Comparison of ENCODE assay signal across 8 mouse cellular contexts in the genomic region with DNA sequence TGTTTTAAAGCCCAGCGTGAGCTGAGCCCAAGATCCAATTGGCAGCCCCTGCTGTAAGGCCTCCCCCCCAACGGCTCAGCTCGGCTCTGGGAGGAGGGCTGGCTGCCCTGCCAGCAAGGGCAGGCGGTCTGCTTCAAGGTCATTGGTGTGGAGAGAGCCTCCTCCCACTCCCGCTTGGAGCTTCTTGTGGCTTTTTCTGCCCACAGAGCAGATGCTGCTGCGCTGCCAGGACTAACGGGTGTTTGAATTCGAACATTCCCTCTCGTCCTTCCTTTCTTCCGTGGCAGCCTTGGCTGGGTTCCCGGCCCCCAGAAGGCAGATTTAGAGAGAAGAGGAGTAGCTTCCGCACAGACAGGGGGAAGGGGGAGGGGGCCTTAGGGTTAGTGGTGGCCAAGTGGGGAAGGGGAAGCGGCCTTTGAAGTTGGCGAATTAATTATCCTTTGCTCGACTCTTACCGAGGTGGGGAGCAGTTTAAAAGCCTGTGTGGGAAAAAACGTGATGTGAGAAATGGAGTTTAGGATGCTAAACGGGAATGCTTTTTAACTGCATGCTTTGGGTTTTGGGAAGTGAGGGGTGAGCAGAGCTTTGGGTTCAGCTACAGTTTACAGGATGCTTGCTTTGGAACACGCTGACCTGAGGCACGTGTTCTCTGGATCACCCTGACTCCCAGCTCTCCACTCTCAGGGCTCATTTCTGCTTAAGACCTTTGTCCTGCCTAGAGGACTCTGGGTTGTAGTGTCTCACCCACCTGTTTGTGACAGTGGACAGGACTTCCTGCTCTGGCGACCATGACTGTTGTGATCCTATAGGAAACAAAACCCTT.
DNase-seq lines count a peak whose midpoint lies in the region; ATAC-seq and TF ChIP-seq lines count a peak whose summit lies in the region.

No protein-coding gene starts in this region.

- peak; percentile 7 for DNase-seq in kidney, adult 2 months
- DNase-seq in kidney, adult 11 months = no peak
- DNase-seq in gastrocnemius, postnatal 25 days = peak; percentile 20
- DNase-seq in telencephalon, adult 2 months (ENCODE audit: low read depth, low spot score) = peak; percentile 89

- H3K4me2 ChIP-seq in intestine, postnatal 0 days (replicated peaks; ENCODE audit: low read depth) = peak overlapping the region; percentile 28; the same call in 1 of the 2 replicates
- H3K4me2 ChIP-seq in limb, embryonic 13.5 days (replicated peaks) = peak overlapping the region; percentile 61
- peak overlapping the region; percentile 33 for H3K4me2 ChIP-seq in midbrain, embryonic 16.5 days (ENCODE audit: low read length)

- no peak for TF ChIP-seq CTCF in kidney, adult 2 months (conservative IDR thresholded peaks at IDR 0.05; ENCODE audit: insufficient read depth, insufficient read length, low read depth, low read length)
- no peak for TF ChIP-seq CTCF in intestine, postnatal 0 days (IDR thresholded peaks at IDR 0.05; ENCODE audit: low read depth)

- H3K36me3 ChIP-seq in kidney, adult 2 months (ENCODE audit: control insufficient read depth, insufficient read depth, low read length) = no peaks in the 10 kb centered on the region
- H3K36me3 ChIP-seq in intestine, postnatal 0 days (ENCODE audit: control insufficient read depth, insufficient read depth) = no peaks in the 10 kb centered on the region
- H3K36me3 ChIP-seq in limb, embryonic 13.5 days = no peaks in the 10 kb centered on the region
- H3K36me3 ChIP-seq in midbrain, embryonic 16.5 days (ENCODE audit: control insufficient read depth, insufficient read depth, low read length) = no peaks in the 10 kb centered on the region

- no peaks in the 10 kb centered on the region for H3K9me3 ChIP-seq in intestine, postnatal 0 days (ENCODE audit: control insufficient read depth)
- H3K9me3 ChIP-seq in limb, embryonic 13.5 days = no peaks in the 10 kb centered on the region
- H3K9me3 ChIP-seq in midbrain, embryonic 16.5 days (replicated peaks; ENCODE audit: control insufficient read depth, low read length, poor library complexity, severe bottlenecking) = no peaks in the 10 kb centered on the region

- no peaks in the 10 kb centered on the region for H3K27me3 ChIP-seq in kidney, adult 2 months (replicated peaks; ENCODE audit: control insufficient read depth, insufficient read depth, low read length)
- no peaks in the 10 kb centered on the region for H3K27me3 ChIP-seq in intestine, postnatal 0 days (replicated peaks; ENCODE audit: control insufficient read depth, insufficient read depth, low read length)
- no peaks in the 10 kb centered on the region for H3K27me3 ChIP-seq in limb, embryonic 13.5 days
- H3K27me3 ChIP-seq in midbrain, embryonic 16.5 days (ENCODE audit: control insufficient read depth, insufficient read depth, low read depth, low read length) = no peaks in the 10 kb centered on the region; the same call in 1 of the 2 replicates

- no peak for TF ChIP-seq POLR2A in kidney, adult 2 months (IDR thresholded peaks at IDR 0.05; ENCODE audit: low read depth, low read length)

- peak; percentile 81 for ATAC-seq in common myeloid progenitor, adult 5-6 weeks (replicated peaks; ENCODE audit: low read depth, poor library complexity, severe bottlenecking)
- ATAC-seq in intestine, postnatal 0 days = no peak
- ATAC-seq in limb, embryonic 13.5 days (ENCODE audit: low FRiP score, low read depth) = peak; percentile 58
- ATAC-seq in midbrain, embryonic 16.5 days = peak; percentile 87

- no peak overlapping the region for H3K27ac ChIP-seq in kidney, adult 2 months (ENCODE audit: insufficient read depth, low read depth, low read length)
- no peak overlapping the region for H3K27ac ChIP-seq in intestine, postnatal 0 days (ENCODE audit: low read depth, low read length)
- H3K27ac ChIP-seq in limb, embryonic 13.5 days = peak overlapping the region; percentile 52; the same call in 1 of the 2 replicates
- peak overlapping the region; percentile 74 for H3K27ac ChIP-seq in midbrain, embryonic 16.5 days (ENCODE audit: low read length)

- H3K9ac ChIP-seq in intestine, postnatal 0 days (ENCODE audit: low read depth, low read length) = no peak overlapping the region
- H3K9ac ChIP-seq in limb, embryonic 13.5 days = peak overlapping the region; percentile 55
- peak overlapping the region; percentile 32 for H3K9ac ChIP-seq in midbrain, embryonic 16.5 days (ENCODE audit: low read depth, low read length)

- no peaks in the 10 kb centered on the region for H3K4me1 ChIP-seq in kidney, adult 2 months (ENCODE audit: control insufficient read depth, insufficient read depth, low read length)
- no peaks in the 10 kb centered on the region; the same call in 1 of the 2 replicates for H3K4me1 ChIP-seq in intestine, postnatal 0 days (replicated peaks; ENCODE audit: control insufficient read depth, insufficient read depth, low read length)
- peaks cover 14% of the 10 kb centered on the region for H3K4me1 ChIP-seq in limb, embryonic 13.5 days
- peaks cover 30% of the 10 kb centered on the region for H3K4me1 ChIP-seq in midbrain, embryonic 16.5 days (ENCODE audit: control insufficient read depth, insufficient read depth, low read length)

- WGBS in kidney, adult 2 months = 4% methylated on average over 21 of the region's 21 CpGs
- 11% methylated on average over 21 of the region's 21 CpGs for WGBS in intestine, postnatal 0 days
- WGBS in limb, embryonic 13.5 days = 1% methylated on average over 21 of the region's 21 CpGs
- 3% methylated on average over 21 of the region's 21 CpGs for WGBS in midbrain, embryonic 16.5 days

- no peak overlapping the region for H3K4me3 ChIP-seq in kidney, adult 2 months (ENCODE audit: insufficient read depth, low read depth, low read length)
- H3K4me3 ChIP-seq in intestine, postnatal 0 days (ENCODE audit: low read depth, low read length) = no peak overlapping the region
- H3K4me3 ChIP-seq in limb, embryonic 13.5 days = peak overlapping the region; percentile 20
- H3K4me3 ChIP-seq in midbrain, embryonic 16.5 days (ENCODE audit: low read depth, low read length) = no peak overlapping the region

Comparison
In these comparisons a context has a peak if more than half of its experiments do, and no peak if none do; other contexts are left out.
1. H3K27ac ChIP-seq: peak in limb, embryonic 13.5 days (single experiment) and midbrain, embryonic 16.5 days (single experiment); none in kidney, adult 2 months (single experiment) and intestine, postnatal 0 days (single experiment).
2. Peak in every context shown above with its lines, with median percentiles within 50 percentile points of each other: H3K4me2 ChIP-seq.